Mouse (Mus musculus) neural tube, embryonic 10.5 days (tissue): ENCODE data around the gene Mmp9.

ENCODE experiments used
- DNase-seq: peaks from one replicate; pipeline ENCODE4 v3.0.0-alpha.2; 2017; ENCODE audit warnings: low spot score; ENCODE audit errors: extremely low spot score

Gene Mmp9

GRCm38 (mm10) chr2:164940140-164940830 lies at the start of gene Mmp9:
Mmp9 (plus strand) TSS chr2:164940780.
- DNase-seq = no peak

GRCm38 (mm10) chr2:164891056-164891834 lies 49.3 kb upstream of the Mmp9 start:
- no peak for DNase-seq

GRCm38 (mm10) chr2:164891908-164892695 lies 48.5 kb upstream of the Mmp9 start:
- no peak for DNase-seq

GRCm38 (mm10) chr2:164892696-164893216 lies 47.8 kb upstream of the Mmp9 start:
- no peak for DNase-seq

GRCm38 (mm10) chr2:164894048-164894447 lies 46.5 kb upstream of the Mmp9 start:
- DNase-seq = no peak

GRCm38 (mm10) chr2:164894644-164895043 lies 45.9 kb upstream of the Mmp9 start:
- DNase-seq = no peak

- DNase-seq = no peak
Measured at GRCm38 (mm10) chr2:164895885-164896284, 44.7 kb upstream of the Mmp9 start.

GRCm38 (mm10) chr2:164898008-164898407 lies 42.6 kb upstream of the Mmp9 start:
- no peak for DNase-seq

GRCm38 (mm10) chr2:164899034-164899433 lies 41.5 kb upstream of the Mmp9 start:
- no peak for DNase-seq

GRCm38 (mm10) chr2:164899723-164900459 lies 40.7 kb upstream of the Mmp9 start:
- no peak for DNase-seq

- no peak for DNase-seq
Measured at GRCm38 (mm10) chr2:164901380-164901779, 39.2 kb upstream of the Mmp9 start.

- DNase-seq = no peak
Measured at GRCm38 (mm10) chr2:164903496-164903895, 37.1 kb upstream of the Mmp9 start.

GRCm38 (mm10) chr2:164906071-164906470 lies 34.5 kb upstream of the Mmp9 start:
- no peak for DNase-seq

GRCm38 (mm10) chr2:164907511-164907910 lies 33.1 kb upstream of the Mmp9 start:
- DNase-seq = no peak

GRCm38 (mm10) chr2:164908011-164908410 lies 32.6 kb upstream of the Mmp9 start:
- no peak for DNase-seq

- no peak for DNase-seq
Measured at GRCm38 (mm10) chr2:164909100-164909499, 31.5 kb upstream of the Mmp9 start.

GRCm38 (mm10) chr2:164909542-164909941 lies 31.0 kb upstream of the Mmp9 start:
- no peak for DNase-seq

GRCm38 (mm10) chr2:164910360-164911061 lies 30.1 kb upstream of the Mmp9 start:
- no peak for DNase-seq

GRCm38 (mm10) chr2:164911086-164912048 lies 29.2 kb upstream of the Mmp9 start, which contains the start of gene Zfp335:
Zfp335 (minus strand) TSS chr2:164911757.
- DNase-seq = peak; percentile 96
